Mouse (Mus musculus) liver (tissue): ENCODE data around the gene Cebpz.

Source experiments
- DNase-seq: peaks from one replicate; pipeline ENCODE4 v3.0.0-alpha.2; 2020; ENCODE audit warnings: mixed read lengths

Gene Cebpz

DNA sequence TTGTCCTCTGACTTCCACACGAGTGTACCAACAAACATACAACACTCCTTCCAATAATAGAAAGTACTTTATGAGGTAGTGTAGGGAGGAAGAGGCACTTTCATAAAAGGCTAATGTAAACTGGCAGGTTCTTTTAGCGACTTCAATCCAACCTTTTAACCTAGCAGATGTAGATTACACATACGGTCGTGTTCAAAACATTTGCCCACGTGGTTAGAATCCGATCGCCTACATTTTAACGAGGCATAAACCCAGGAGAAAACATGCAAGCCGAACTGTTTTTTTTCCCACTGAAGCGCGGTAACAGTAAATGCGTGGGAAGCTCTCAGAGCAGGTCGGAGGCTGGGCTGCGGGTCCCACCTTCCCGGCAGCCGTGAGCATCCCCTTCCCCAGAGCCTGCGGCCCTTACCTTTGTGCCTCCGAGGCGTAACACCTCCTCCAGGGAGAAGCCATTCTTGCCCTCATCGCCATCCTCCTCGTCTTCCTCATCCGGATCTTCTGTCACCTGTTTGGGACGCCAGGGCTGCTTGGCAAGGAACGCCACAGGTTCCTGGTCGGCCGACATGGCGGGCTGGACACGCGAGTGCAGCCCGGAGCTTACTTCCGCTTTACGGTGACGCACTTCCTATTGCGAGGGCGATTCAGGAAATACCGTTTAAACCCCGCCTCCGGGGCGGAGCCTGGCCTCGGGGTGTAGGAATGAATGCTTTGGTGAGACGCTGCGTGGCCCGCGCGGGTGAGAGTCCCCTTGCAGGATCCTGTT lies at the start of gene Cebpz, which contains the start of gene Ndufaf7:
TSS of gene Cebpz (minus strand) at position 601 of the 763 bp plus-strand sequence.
TSS of gene Ndufaf7 (plus strand) at position 671 of the 763 bp plus-strand sequence.
- DNase-seq, result peak; percentile 97

DNA sequence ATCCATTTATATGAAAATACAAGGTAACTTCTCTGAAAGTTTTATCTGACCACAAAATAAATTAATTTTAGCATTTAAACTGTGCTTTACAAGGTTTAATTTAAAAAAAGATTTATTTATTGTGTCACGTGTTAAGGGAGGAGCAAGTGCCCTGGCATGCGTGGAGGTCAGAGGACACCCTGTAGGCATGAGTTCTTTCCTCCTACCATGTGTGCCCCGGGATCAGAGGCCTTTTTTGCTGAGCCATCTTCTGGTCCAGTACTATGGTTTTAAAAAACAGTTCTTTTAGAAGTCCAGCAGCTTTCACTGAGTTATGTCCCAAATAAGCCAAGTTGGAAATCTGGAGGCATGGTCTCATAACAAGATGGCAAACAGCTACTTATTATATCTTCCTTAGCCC lies 46.9 kb upstream of the Cebpz start:
- DNase-seq, result no peak

DNA sequence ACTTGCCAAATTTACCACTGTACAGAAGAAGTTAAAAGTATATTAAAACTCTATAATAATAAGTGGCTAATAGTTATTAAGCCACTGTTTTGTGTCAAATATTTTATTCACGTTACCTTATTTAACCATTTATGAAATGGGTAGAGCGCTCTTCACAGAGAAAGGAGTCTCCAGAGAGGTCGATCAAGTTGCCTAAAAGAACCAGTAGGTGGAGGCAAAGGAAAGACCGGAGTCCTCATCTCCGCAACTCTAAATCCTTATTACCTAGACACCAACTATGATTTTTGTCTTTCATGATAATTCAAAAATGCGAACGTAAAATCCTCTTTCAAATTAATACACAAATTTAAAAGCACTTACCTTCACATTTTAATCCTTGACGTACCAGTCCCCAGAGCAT lies 46.3 kb upstream of the Cebpz start:
- no peak for DNase-seq

DNA sequence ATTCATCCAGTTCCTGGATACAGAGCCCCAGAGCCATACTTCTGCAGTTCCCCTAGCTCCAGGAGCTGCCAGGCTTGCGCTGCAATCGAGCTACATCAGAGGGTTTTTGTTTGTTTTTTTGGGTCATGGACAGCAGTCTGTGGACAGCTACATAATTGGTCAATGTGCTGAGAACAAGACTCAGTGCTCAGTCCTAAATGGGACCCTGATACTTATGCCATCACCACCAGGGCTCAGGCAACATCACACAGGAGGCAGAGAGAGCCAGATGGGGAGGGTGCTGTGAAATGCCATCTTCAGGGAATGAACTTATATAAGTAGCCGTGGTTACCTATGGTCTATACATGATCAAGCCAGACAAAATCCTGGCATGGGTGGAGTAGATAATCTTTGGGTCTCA lies 31.6 kb upstream of the Cebpz start:
- DNase-seq, result no peak

DNA sequence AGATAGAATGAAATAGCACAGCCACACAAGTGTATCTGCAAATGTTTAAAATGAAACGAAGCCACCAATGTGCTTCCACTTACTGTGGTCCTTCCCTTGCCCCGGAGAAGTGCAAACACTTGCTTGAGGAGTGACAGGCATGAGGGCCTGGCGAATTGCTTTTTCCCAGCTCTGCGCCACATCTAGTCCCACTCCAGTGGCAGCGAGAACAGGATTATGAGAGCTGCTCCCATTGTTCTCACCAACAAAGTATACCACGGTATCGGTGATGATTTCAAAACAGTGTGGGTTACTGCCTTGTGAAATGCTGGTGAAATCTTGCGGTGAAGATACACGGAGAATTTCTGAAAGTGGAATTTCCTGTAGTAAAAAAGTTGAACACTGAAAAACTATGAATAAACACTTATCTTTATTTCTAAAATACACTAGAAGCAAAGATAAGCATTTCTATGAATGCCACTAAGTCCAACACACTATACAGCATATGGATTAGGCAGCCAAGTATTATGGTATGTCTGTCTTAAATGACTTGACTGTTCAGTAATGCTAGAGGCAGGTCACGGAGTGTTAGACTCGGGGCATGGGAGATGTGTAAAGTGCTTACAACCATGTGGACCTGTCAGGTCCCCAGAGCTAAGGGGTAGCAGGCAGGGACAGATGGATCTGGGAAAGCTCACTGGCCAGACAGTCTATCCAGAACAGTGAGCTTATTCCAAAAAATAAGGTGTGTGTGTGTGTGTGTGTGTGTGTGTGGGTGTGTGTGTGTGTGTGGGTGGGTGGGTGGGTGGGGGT lies 29.4 kb upstream of the Cebpz start:
- no peak for DNase-seq

DNA sequence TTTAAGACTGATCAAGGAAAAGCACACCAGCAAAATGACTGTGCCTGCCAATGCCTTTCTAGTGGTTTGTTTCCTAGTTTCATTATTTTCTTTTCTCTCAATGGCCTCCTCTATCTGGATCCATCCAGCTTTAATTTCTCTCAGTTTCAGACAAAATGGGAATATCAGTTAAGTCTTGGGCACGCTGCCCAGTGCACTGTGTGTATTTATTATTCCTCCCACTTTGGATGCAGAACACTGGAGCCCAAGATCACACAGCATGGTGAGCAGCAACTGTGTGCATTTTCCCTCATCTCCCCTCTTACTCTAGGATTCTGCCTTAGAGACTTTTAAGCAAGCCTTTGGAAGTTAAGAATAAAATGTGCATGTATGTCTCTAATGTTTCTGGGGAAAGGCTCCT lies 27.5 kb upstream of the Cebpz start:
- no peak for DNase-seq

DNA sequence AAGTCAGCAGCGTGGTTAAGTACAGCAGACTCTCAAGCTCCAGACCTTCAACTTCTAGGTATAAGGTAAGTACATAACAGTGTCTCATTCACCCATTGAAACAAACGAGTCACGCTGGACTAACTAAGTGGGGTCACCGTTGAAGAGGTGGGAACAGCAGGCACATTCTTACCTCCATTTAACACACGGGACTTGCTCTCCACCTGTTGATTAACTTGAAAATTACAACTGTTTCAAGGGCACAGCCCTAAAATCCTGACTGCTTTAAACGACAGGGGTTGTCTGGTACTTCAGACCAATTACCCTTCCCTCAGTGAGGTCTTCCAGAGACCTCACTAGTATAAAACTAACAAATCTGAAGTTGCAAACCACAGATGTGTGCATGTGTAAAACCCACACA lies 22.6 kb upstream of the Cebpz start:
- DNase-seq, result no peak

DNA sequence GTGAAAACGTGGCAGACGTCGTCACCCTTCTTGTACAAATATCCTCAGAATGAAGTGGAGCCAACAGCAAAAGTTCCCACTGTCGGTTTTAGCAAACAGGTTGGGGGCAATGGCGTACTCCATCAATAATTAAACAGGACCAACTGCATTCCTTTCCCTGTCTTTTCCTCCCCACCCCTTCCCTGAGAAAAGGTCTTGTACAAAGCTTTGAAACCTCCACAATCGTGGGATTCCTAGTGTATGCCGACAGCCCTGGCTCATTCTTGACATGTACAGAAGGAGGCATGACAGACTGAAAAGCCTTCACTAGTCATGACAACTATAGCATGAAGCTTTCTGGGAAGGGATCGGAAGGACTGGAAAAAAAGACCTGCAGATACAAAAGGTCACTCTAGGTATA lies 16.4 kb upstream of the Cebpz start:
- no peak for DNase-seq

DNA sequence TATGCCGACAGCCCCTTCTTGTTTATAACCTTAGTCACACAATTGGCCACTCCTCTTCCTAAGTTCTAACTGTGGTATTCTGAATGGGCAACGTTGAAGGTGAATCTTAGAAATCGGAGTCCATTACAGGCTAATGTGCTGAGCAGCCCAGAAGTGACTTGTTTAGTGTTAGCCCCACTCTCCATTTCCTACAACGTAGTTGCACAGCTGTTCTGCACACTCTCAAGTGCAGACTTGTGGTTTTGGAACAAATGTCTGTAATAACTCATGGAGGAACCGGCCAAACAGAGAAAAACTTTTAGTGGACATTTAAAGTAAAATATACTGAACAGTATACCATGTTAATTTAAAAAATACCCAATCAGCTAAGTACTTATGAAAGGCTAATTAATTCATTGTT lies 15.2 kb upstream of the Cebpz start:
- DNase-seq, result no peak

DNA sequence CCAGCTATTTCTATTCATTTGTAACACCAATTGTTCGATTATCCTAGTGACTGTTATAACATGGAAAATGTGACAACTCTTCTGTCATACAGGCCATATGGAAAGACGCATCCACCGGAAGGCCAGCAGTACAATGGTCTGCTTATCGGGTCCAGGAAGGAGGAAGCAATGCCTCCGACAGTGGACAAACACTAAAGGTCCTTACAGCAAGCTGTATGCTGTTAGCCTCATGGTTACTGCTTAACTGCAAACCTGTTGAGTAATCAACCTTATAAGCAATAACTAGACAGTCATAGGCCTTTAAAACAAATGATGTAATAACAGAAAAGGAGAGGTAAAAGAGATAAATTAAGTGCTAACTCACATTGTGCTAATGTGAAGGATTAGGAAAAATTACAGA lies 14.4 kb upstream of the Cebpz start:
- no peak for DNase-seq

DNA sequence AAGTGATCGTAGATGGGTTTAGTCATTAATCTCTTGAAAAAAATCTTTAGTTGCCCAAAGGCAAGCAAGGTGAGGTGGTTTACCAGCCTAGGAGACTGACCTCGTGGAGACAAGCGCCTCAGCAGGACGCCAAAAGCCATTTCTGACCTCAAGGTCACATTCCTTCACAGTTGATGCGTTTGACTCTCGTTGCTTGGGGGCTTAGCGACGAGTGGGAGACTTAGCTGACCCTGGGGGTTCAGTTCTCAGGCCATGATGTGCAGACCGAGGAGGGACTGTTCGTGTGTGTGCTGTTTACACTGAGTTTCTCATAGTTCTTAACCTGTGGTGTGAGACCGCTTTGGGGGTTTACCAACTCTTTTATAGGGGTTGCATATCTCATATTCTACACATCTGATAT lies 5.7 kb upstream of the Cebpz start:
- DNase-seq, result no peak

DNA sequence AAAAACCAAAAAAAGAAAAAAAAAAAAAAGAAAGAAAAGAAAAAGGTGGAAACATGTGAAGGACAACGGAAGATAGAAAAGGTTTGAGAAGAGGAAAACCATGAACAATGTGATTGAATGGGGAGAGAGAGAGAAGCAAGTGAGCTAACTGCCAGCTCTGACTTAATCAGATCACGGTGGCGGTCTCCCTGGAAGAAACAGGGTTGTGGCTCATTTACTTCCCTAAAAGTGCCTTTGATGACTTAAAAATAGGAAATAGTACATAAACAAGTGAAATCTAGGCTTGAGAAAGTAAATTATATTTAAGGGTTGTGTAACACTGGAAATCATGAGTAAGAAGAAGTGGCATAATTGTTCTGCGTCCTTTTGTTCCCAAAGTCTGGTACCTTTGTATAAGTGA lies 2.1 kb upstream of the Cebpz start:
- DNase-seq, result no peak

DNA sequence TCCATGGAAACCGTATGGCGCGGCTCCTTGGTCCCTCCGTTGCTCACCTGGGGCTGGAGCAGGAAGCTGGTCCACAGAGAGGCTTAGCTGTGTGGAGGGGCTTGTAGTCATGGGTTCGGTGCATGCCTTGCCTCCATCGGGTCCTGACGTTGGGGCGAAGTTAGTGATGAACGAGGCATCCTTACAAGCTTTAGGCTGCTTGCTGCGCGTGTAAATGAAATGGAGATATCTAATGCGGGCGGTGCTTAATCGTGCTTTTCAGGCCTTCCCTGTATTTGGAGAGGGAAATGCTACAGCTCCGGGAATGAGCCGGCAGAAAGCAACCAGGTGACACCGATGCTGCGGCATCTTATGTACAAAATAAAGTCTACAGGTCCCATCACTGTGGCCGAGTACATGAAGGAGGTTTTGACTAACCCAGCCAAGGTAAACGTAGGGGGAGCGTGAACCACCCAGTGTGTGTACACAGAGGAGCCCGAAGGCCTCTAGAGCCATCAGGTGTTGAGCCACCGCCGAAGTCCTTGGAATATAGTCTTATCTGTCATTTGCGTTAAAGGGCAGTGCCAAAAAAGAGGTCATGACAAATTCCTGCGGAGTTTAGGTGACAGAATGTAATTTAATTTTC lies 475 bp upstream of the Cebpz start:
- no peak for DNase-seq

DNA sequence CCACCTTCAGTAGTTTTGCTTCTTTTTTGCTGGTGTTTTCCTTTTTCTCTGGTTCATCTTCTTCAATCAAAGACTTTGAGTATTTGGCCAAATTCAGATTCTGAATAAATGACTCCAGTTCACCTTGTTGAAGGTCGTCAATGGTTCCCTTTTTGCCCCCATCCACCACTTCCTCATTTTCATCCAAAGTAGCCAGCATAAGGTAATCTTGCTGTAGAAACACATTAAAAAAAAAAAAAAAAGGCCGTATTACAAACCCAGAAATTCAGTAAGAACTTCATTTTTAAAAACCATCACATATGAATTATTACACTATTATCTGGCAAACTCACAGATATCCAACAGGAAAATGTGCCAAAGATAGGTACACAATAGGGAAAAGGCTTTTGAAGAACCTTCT lies 1.0 kb downstream of the Cebpz start:
- no peak for DNase-seq

DNA sequence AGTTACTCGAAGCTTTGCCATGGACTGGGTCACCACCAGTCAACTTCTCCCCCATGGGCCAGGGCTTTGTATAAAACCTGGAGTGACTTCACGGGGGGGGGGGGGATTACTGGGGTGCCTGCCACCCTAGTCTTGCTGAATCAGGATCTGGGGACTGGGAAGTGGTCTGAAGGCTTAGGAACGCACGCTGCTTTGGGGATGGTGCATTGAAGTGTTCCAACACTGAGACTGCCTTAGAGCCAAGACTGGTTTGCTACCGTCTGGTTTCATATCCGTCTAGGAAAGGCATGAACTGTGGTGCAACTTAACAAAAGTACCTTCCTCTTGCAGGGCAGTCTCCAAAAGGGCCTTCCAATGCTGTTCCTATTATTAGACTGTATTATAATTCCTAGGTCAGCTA lies 19.2 kb downstream of the Cebpz start:
- no peak for DNase-seq

DNA sequence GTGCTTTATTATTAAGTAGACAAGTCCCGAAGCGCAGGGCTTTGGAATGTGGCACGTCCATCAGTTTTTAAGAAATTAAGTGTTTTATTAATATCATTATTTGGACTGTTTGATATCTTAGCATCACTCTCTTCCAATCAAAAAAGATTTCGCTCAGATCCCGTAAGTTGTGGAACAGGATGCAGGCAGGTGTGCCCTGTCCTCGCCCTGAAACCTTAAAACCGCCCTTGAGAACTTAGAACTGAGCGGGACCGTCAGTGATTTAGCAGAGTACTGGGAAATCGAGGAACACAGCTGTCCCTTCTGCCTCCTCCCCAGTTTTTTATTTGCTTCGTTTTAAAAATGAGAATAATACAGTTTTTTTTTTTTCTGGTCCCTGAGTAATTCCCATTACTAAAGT lies 20.0 kb downstream of the Cebpz start:
- no peak for DNase-seq

DNA sequence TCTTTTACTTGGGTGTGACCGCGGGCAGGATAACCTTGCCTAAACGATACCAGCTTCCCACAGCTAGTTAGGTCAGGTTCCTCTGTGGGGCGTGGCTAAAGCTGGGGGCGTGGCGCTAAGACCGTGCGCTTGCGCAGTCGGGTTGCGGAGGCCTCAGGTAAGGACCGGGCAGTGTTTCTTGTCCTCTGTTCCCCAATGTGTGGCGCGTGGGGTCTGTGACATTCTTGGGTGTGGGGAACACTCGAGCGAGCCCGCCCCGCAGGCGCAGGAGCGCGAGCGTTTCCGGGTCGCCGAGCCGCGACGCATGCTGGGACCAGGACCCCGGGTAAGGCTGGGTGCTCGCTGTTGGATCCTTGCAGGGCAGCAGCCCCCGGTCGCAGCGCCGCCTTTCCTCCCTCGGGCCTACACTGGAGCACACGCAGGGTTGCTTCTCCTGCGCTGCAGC lies 20.5 kb downstream of the Cebpz start, which contains the start of gene Cebpzos:
TSS of gene Cebpzos (plus strand) at position 132 of the 445 bp plus-strand sequence.
- peak; percentile 95 for DNase-seq

DNA sequence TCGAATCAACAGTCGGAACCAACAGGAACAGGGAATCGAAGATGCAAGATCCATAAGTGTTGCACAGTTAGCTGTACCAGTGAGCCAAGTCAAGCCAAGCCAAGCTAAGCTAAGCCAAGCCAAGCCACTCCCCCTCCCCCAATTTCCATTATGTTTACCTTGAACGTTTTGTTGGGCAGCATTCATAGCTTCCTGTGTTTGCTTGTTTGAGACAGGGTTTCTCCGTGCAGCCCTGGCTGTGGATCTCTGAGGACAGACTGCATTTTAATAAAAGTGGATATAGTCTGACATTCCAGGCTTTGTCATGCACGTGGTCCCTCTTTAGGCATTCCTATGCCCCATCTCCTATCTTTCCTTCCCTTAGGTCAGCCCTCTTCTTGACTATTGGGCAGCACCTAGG lies 21.1 kb downstream of the Cebpz start:
- DNase-seq, result no peak

DNA sequence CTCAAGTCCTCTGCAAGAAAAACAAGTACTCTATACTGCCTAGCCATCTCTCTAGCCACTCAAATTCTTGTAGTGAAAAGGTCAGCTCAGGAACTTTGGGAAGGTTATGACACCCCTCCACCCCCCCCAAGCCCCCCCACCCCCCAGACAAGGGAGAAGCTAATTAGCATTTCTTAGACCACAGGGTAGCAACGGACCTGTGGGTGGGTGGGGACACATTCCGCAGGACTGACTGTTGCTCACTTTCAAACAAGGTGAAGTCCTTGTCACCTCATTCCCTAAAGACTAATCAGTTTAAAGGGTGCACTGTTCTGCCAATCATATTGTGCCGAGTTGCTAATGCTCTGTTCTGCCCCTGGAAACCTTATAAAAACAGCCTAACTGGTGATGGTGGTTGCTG lies 22.9 kb downstream of the Cebpz start:
- DNase-seq, result no peak

DNA sequence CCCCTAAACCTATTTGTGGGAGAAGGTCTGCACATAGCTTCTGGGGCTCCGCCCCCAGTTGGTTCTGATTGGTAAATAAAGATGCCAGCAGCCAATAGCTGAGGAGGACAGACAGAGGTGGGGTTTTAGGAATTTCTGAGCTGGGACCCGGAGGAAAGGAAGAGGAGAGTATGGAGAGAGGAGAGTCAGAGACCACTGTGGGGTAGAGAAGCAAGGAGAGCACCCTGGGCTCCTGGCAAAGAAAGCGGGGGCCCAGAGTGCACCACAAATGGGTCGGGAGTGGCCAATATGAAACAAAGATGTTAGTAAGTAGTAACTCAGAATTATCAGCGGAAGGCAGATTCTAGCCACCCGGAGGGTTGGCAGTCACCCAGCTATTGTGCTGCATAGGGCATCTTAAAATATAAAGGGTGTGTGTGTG lies 24.0 kb downstream of the Cebpz start:
- DNase-seq, result peak; percentile 60

DNA sequence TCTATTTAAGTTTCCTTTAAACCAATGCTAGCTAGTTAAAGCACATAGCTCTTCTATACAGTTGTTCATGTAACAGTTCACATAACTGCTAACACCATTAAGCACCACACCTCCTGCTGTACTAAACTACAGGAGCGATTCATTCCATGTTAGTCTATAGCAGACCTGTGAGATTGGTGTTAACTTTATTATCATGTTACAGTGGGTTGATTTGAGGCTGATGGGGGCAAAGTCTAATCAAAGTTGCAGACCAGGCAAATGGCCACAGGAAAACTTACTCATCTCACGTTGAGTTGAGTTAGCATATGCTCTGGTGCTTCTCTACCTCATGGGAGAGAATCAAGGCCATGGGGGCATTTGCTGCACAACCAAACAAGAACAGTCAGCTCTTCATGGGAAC lies 27.5 kb downstream of the Cebpz start:
- no peak for DNase-seq

DNA sequence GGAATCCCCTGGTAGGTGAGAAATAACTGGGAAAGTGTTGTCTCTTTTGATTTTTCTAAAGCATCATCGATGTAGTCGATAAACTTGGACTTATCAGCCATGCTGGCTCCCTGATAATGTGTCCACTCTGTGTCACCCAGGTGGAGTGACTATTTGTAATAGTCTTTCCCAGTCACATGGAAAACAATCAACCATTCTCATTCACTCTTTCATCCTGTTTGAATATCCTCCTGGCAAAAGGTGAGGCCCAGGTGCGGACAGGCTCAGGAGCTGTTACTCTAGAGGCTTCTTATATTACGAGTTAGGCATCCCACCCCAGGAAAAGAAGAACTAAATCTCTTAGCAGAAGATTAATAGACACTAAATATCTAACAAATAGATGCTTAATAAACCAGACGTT lies 30.0 kb downstream of the Cebpz start, which contains the start of gene Sult6b1:
TSS of gene Sult6b1 (minus strand) at position 101 of the 400 bp plus-strand sequence.
- no peak for DNase-seq

DNA sequence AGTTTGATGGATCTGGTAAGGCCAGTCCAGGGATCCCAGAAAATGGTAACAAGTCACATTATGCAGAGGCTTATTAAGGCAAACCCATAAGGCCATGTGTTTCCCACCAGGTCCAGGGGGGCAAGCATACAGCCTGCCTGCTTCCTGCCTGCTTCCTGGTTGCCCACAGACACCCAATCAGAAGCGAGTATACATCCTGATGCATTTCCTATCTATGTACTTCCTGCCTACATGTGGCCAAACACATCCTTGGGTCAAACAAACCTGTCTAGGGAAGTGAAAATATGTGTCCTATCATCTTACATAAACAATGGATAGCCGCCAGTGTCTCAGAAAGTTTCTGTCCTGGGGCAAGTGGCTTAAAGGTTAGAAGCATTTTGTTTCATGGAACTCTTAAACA lies 33.7 kb downstream of the Cebpz start:
- no peak for DNase-seq

DNA sequence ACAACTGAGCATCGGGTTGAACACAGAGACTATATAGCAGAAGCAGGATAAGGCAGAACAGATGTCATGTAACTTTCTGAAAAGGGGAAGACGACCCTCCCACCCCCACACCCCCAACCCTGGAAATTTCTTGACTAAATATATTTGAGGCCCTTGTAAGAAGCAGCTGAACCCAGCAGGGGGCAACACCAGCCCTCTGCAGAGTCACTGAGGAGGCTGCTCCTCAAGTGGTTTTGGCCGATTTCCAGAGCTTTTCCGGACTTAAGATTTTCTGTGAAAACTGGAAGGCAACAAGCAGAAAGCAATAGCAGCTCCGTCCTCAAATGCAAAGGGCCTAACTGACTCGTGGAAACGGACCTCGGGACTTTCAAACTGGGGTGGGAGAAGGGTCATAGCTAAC lies 41.5 kb downstream of the Cebpz start:
- peak; percentile 57 for DNase-seq
